Mouse (Mus musculus) midbrain, embryonic 11.5 days (tissue): ENCODE results near the gene Vps13d. TPM values are rescaled to one million over a fixed set of nuclear protein-coding genes. Genes with fewer than 3 reads are reported as not detected.

Source experiments
- ATAC-seq: fragments of 200-750 bp; cut with Nextera tagmentation; 2 replicates; pipeline ENCODE4 v1.8.0; 2017; ENCODE audit warnings: moderate TSS enrichment, moderate library complexity; ENCODE audit not compliant: low FRiP score
- DNase-seq: peaks from one replicate; pipeline ENCODE4 v3.0.0; 2015; ENCODE audit warnings: low spot score; ENCODE audit errors: missing footprints
- H3K27ac ChIP-seq: fragments of 300-500 bp; sonication (generic); 2 replicates; pipeline ENCODE4 v1.5.1; 2014; ENCODE audit warnings: low read depth, low read length
- H3K27me3 ChIP-seq: fragments of 300-500 bp; sonication (generic); 2 replicates; pipeline ENCODE4 v1.6.1; 2014; ENCODE audit warnings: mild to moderate bottlenecking, low read length, moderate library complexity, mixed read lengths; ENCODE audit not compliant: control insufficient read depth, insufficient read depth
- H3K36me3 ChIP-seq: fragments of 300-500 bp; sonication (generic); 2 replicates; pipeline ENCODE4 v1.6.1; 2014; ENCODE audit warnings: mild to moderate bottlenecking, low read length, moderate library complexity, mixed read lengths; ENCODE audit not compliant: control insufficient read depth, insufficient read depth
- H3K4me1 ChIP-seq: fragments of 300-500 bp; sonication (generic); 2 replicates; pipeline ENCODE4 v1.6.1; 2014; ENCODE audit warnings: low read length; ENCODE audit not compliant: control insufficient read depth, insufficient read depth
- H3K4me2 ChIP-seq: fragments of 300-500 bp; sonication (generic); 2 replicates; pipeline ENCODE4 v1.6.1; 2014; ENCODE audit warnings: mild to moderate bottlenecking, moderate library complexity
- H3K4me3 ChIP-seq: fragments of 300-500 bp; sonication (generic); 2 replicates; pipeline ENCODE4 v1.5.1; 2014; ENCODE audit warnings: low read depth, low read length
- H3K9ac ChIP-seq: fragments of 300-500 bp; sonication (generic); 2 replicates; pipeline ENCODE4 v1.6.1; 2014; ENCODE audit warnings: low read length
- H3K9me3 ChIP-seq: fragments of 300-500 bp; sonication (generic); 2 replicates; pipeline ENCODE4 v1.6.1; 2016; ENCODE audit warnings: low read length; ENCODE audit not compliant: control insufficient read depth
- WGBS: fragments of 180-500 bp; shearing (Covaris S2); extraction: QIAGEN DNeasy Blood & Tissue Kit; methylation state at CpG from one replicate; pipeline ENCODE4 v1.1.7; 2014; 5-methylcytosine and 5-hydroxymethylcytosine counted together
- polyA plus RNA-seq: library from polyadenylated mRNA; unstranded; fragments of >200 nt; fragmentation: Nextera tagmentation; extraction: Ambion mirVana; gene quantifications from 2 replicates; pipeline ENCODE4 v1.2.1, GENCODE M21; 2014

Vps13d gene
- polyA plus RNA-seq, 1 experiment from 2014 or later, result 8.7 TPM

GRCm38 (mm10) chr4:145032637-145033036 lies 162.2 kb downstream of the Vps13d start:
- DNase-seq (no peak), ATAC-seq (no peak)
- H3K36me3 ChIP-seq, result no peaks in the 10 kb centered on the region
- H3K4me3 ChIP-seq, result no peak overlapping the region
- H3K27me3 ChIP-seq, result no peaks in the 10 kb centered on the region
- H3K9ac ChIP-seq, result no peak overlapping the region
- H3K27ac ChIP-seq, result no peak overlapping the region
- H3K9me3 ChIP-seq, result no peaks in the 10 kb centered on the region
- no peak overlapping the region for H3K4me2 ChIP-seq
- 76% methylated on average over 2 of the region's 2 CpGs for WGBS
- peaks cover 6% of the 10 kb centered on the region for H3K4me1 ChIP-seq

DNA sequence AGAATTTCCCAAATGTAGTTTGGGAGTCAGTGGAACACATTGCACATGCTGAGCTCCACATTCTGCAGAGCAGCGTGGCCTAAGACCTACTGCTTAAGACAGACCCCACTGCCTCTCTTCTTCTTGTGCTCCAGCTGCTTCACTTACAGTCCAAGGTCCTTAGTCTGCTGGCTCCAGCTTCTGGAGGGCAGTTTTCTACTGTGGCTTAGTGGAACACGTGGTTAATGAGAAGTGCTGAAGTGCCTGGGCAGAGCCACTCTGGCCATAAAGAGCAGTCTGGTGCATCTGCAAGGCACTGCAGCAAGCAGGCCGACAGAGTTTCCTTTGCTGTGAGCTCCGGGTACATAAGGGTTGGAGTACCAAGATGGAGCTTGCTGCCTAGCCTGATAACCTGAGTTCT lies 163.3 kb downstream of the Vps13d start:
- no peaks in the 10 kb centered on the region for H3K27me3 ChIP-seq
- peaks cover 6% of the 10 kb centered on the region for H3K4me1 ChIP-seq
- WGBS, result 87% methylated on average over 4 of the region's 4 CpGs
- H3K4me2 ChIP-seq, result no peak overlapping the region
- no peak for ATAC-seq
- no peaks in the 10 kb centered on the region for H3K36me3 ChIP-seq
- H3K9ac ChIP-seq, result no peak overlapping the region
- no peak for DNase-seq
- H3K27ac ChIP-seq, result no peak overlapping the region
- H3K9me3 ChIP-seq, result no peaks in the 10 kb centered on the region
- no peak overlapping the region for H3K4me3 ChIP-seq

- Histone ChIP-seq H3K4me3 (no peak overlapping the region), H3K4me1 (no peaks in the 10 kb centered on the region), H3K36me3 (no peaks in the 10 kb centered on the region), H3K27me3 (no peaks in the 10 kb centered on the region), H3K27ac (no peak overlapping the region), H3K4me2 (no peak overlapping the region), H3K9ac (no peak overlapping the region), H3K9me3 (no peaks in the 10 kb centered on the region)
- WGBS, result 78% methylated on average over 7 of the region's 7 CpGs
- no peak for DNase-seq
- ATAC-seq, result no peak
Measured at GRCm38 (mm10) chr4:145026449-145026851, 168.4 kb downstream of the Vps13d start.

DNA sequence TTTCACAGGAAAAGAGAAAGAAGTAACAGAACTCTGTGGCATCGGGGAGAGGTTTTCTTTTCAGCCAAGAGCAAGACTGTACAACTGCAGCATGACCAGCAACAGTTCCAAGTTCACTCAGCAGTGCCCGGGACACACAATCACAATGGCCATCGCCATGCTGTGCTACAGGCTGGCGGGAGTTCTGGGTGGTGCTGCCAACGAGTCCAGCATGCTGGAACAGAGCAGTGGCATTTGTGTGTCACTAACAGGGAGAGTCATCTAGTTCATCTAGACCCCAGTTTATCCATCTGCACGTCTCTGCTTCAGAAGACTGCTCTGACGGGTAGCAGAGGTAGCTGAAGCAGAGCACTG lies 169.4 kb downstream of the Vps13d start:
- H3K4me3 ChIP-seq, result no peak overlapping the region
- 81% methylated on average over 7 of the region's 7 CpGs for WGBS
- no peak overlapping the region for H3K27ac ChIP-seq
- H3K4me1 ChIP-seq, result no peaks in the 10 kb centered on the region
- no peak for DNase-seq
- no peaks in the 10 kb centered on the region for H3K36me3 ChIP-seq
- no peaks in the 10 kb centered on the region for H3K27me3 ChIP-seq
- H3K9me3 ChIP-seq, result no peaks in the 10 kb centered on the region
- H3K4me2 ChIP-seq, result no peak overlapping the region
- ATAC-seq, result no peak
- no peak overlapping the region for H3K9ac ChIP-seq

DNA sequence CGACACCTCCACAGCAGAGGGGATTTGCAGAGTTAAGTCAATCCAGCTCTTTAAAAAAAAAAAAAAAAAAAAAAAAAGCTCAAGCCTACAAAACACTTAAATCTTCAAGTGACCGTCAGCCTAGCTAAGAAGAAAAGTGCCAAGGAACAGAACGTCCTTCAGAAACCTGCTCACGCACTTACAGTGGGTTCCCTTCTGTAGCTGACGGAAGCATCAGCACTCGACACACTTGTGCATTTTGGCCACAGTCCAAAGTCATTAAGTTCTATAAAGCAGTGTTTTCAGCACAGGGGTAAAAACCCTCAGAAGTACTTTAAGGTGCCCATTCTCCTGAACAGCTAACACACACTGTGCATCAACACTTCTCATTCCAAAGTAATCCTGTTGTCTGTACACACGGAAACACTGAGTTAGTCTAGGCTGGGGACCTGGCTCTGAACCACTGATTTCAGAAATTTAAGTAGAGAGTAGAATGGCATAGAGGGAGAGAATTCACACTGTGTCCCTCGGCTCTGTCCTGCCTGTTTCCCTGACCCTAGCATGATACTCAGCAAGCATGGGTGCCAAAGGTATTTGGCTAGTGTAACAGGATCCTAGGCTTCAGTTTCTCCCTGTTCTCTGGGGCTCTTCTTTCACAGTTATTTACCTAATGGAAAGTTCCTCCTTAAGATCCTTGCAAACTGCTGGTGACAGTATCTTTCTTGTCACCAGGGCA lies 170.0 kb downstream of the Vps13d start:
- no peak overlapping the region for H3K27ac ChIP-seq
- no peaks in the 10 kb centered on the region for H3K4me1 ChIP-seq
- no peak overlapping the region for H3K4me2 ChIP-seq
- H3K9me3 ChIP-seq, result no peaks in the 10 kb centered on the region
- no peak overlapping the region for H3K4me3 ChIP-seq
- H3K27me3 ChIP-seq, result no peaks in the 10 kb centered on the region
- ATAC-seq (no peak), DNase-seq (no peak)
- WGBS, result 67% methylated on average over 8 of the region's 8 CpGs
- H3K9ac ChIP-seq, result no peak overlapping the region
- H3K36me3 ChIP-seq, result no peaks in the 10 kb centered on the region

DNA sequence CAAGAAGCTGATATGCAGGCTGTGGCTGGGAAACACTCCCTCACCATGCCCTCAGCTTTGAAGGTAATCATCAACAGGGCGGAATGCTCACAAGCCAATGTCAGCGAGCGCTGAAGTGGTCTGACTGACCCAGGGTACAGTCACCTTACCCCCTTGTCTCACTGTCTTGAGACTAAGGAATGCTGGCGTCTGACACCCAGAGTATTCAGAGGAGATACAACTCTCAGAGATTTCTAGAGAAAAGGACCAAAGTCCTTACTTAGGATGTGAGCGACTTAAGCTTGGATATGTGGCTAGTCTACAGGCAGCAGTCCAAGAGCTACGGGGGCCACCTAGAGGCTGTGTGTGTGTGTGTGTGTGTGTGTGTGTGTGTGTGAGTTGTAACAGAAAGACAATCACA lies 170.9 kb downstream of the Vps13d start:
- Histone ChIP-seq H3K9ac (no peak overlapping the region), H3K27ac (no peak overlapping the region), H3K27me3 (no peaks in the 10 kb centered on the region), H3K36me3 (0 out of 2 replicates have a peak, but pooled peaks cover 2% of the 10 kb centered on the region), H3K4me3 (no peak overlapping the region), H3K9me3 (no peaks in the 10 kb centered on the region), H3K4me1 (no peaks in the 10 kb centered on the region), H3K4me2 (no peak overlapping the region)
- DNase-seq, result no peak
- 91% methylated on average over 6 of the region's 6 CpGs for WGBS
- no peak for ATAC-seq

DNA sequence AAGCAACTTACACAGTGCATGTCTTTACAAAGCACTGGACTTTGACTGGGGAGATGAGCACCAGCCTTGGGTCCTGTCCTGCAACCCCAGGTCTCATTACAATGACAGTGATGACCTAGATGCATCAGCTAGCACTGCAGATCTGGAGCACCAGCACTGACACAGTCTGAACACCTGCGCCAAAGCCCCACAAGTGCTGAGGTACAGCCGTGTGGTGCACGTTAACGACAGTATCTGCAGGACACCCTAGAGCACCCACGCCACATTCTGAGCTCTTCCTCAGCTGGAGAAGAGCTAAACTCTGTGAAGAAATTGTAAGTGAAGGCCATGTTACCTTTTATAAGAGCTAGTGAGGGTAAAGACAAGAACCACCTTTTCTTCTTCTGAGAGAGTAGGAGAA lies 172.0 kb downstream of the Vps13d start:
- Histone ChIP-seq H3K36me3 (0 out of 2 replicates have a peak, but pooled peaks cover 2% of the 10 kb centered on the region), H3K27ac (no peak overlapping the region), H3K9me3 (no peaks in the 10 kb centered on the region), H3K4me3 (no peak overlapping the region), H3K4me2 (no peak overlapping the region), H3K4me1 (no peaks in the 10 kb centered on the region), H3K9ac (no peak overlapping the region), H3K27me3 (no peaks in the 10 kb centered on the region)
- ATAC-seq (no peak), DNase-seq (no peak)
- WGBS, result 94% methylated on average over 5 of the region's 5 CpGs

DNA sequence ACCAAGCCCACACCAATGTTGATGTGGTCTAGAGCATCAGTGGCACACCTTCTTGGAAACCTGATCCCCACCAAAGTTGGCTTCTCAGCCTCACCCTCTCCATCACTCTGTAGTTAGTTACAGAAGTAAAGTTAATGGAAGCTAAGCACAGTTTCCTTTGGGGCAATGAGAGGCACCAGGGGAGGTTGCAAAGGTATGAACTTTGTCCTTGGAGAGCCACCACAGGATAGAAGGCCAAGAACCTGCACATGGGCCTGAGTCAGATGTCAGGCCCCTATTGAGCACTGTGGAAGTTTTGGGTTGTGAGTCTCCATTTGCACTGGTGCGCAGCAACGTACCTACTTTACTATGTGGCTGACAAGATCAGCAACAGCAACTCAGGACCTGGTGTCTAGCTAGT lies 172.6 kb downstream of the Vps13d start:
- no peak overlapping the region for H3K4me3 ChIP-seq
- no peaks in the 10 kb centered on the region for H3K27me3 ChIP-seq
- WGBS, result 100% methylated on average over 2 of the region's 2 CpGs
- no peak overlapping the region for H3K4me2 ChIP-seq
- 0 out of 2 replicates have a peak, but pooled peaks cover 2% of the 10 kb centered on the region for H3K36me3 ChIP-seq
- ATAC-seq (no peak), DNase-seq (no peak)
- H3K27ac ChIP-seq, result no peak overlapping the region
- no peaks in the 10 kb centered on the region for H3K4me1 ChIP-seq
- no peak overlapping the region for H3K9ac ChIP-seq
- H3K9me3 ChIP-seq, result no peaks in the 10 kb centered on the region

GRCm38 (mm10) chr4:145020383-145020782 lies 174.4 kb downstream of the Vps13d start:
- no peak overlapping the region for H3K9ac ChIP-seq
- no peak overlapping the region for H3K4me3 ChIP-seq
- H3K36me3 ChIP-seq, result 0 out of 2 replicates have a peak, but pooled peaks cover 2% of the 10 kb centered on the region
- no peaks in the 10 kb centered on the region for H3K27me3 ChIP-seq
- 88% methylated on average over 2 of the region's 2 CpGs for WGBS
- H3K9me3 ChIP-seq, result no peaks in the 10 kb centered on the region
- H3K4me2 ChIP-seq, result no peak overlapping the region
- H3K27ac ChIP-seq, result no peak overlapping the region
- H3K4me1 ChIP-seq, result no peaks in the 10 kb centered on the region
- DNase-seq (no peak), ATAC-seq (no peak)
